Mouse (Mus musculus) skeletal muscle tissue, postnatal 0 days (tissue): ENCODE results near the gene Pitx3. TPM values are rescaled to one million over a fixed set of nuclear protein-coding genes. Genes with fewer than 3 reads are reported as not detected.

Experiments used
- polyA plus RNA-seq: library from polyadenylated mRNA; unstranded; fragments of >200 nt; fragmentation: Nextera tagmentation; extraction: Ambion mirVana; gene quantifications from 2 replicates; pipeline ENCODE4 v1.2.1, GENCODE M21; 2015

The Pitx3 gene
- 29.3 and 30.5 TPM in 2 replicates for polyA plus RNA-seq

GRCm38 (mm10) chr19:46147511-46148371 lies at the start of gene Pitx3:
TSS of gene Pitx3 (minus strand) at chr19:46148326.

GRCm38 (mm10) chr19:46152127-46152803 lies 4.1 kb upstream of the Pitx3 start, which contains the start of gene Gbf1:
TSS of gene Gbf1 (plus strand) at chr19:46152509.

GRCm38 (mm10) chr19:46131694-46132525 lies 16.2 kb downstream of the Pitx3 start, which contains the start of gene Elovl3:
TSS of gene Elovl3 (plus strand) at chr19:46131897.

Other genes with a start within 250 kb of the Pitx3 start
- 7.6 and 8.4 TPM in 2 replicates for gene Armh3, start 149.8 kb downstream of the Pitx3 start, polyA plus RNA-seq
- 3.8 and 4.7 TPM in 2 replicates for gene Hps6, start 144.8 kb downstream of the Pitx3 start, polyA plus RNA-seq
- gene Pprc1, start 103.4 kb downstream of the Pitx3 start, polyA plus RNA-seq, result 9.8 and 9.9 TPM in 2 replicates
- 47.4 and 50.2 TPM in 2 replicates for gene Ldb1, start 103.1 kb downstream of the Pitx3 start, polyA plus RNA-seq
- 27.0 and 32.1 TPM in 2 replicates for gene Nolc1, start 72.5 kb downstream of the Pitx3 start, polyA plus RNA-seq
- gene Elovl3, start 16.4 kb downstream of the Pitx3 start, polyA plus RNA-seq, result 1.9 and 2.9 TPM in 2 replicates
- gene Gbf1, start 4.2 kb upstream of the Pitx3 start, polyA plus RNA-seq, result 33.6 and 34.4 TPM in 2 replicates
- gene Nfkb2, start 156.0 kb upstream of the Pitx3 start, polyA plus RNA-seq, result 8.2 and 10.2 TPM in 2 replicates
- gene Psd, start 178.8 kb upstream of the Pitx3 start, polyA plus RNA-seq, result 1.5 and 1.6 TPM in 2 replicates
- gene Fbxl15, start 179.9 kb upstream of the Pitx3 start, polyA plus RNA-seq, result 7.3 and 8.7 TPM in 2 replicates
- gene Cuedc2, start 190.4 kb upstream of the Pitx3 start, polyA plus RNA-seq, result 141 and 149 TPM in 2 replicates
- 1.6 and 2.4 TPM in 2 replicates for gene Mfsd13a, start 192.8 kb upstream of the Pitx3 start, polyA plus RNA-seq
- 1.2 and 1.4 TPM in 2 replicates for gene 2310034G01Rik, start 202.0 kb upstream of the Pitx3 start, polyA plus RNA-seq
- gene Actr1a, start 247.4 kb upstream of the Pitx3 start, polyA plus RNA-seq, result 64.6 and 72.9 TPM in 2 replicates
- gene Sufu, start 248.6 kb upstream of the Pitx3 start, polyA plus RNA-seq, result 9.9 and 10.8 TPM in 2 replicates